17 mouse cellular contexts compared by ENCODE assay signal in genomic region chr19:17354362-17354761, GRCm38 (mm10). TPM values are rescaled to one million over a fixed set of nuclear protein-coding genes. Genes with fewer than 3 reads are reported as not detected.
DNase-seq lines count a peak whose midpoint lies in the region; ATAC-seq lines count a peak whose summit lies in the region.
"Had no signal": no experiment of that assay in that cellular context is flagged by ENCODE, and none has a peak within 500 bp of the region (broad histone marks: within the 10 kb centered on the region; RNA-seq: fewer than 3 reads in every experiment).

No protein-coding gene starts in this region.

- DNase-seq in heart, postnatal 4 days, result no peak
- DNase-seq in lung, postnatal 25 days (ENCODE audit: low spot score), result no peak
- DNase-seq in liver, result peak; percentile 63
- no peak for DNase-seq in cerebellum, postnatal 25 days
- DNase-seq: adrenal gland, postnatal 25 days; right cerebral cortex, postnatal 25 days; thymus, adult 2 months had no signal

- no peaks in the 10 kb centered on the region for H3K9me3 ChIP-seq in heart, embryonic 12.5 days (replicated peaks)
- no peaks in the 10 kb centered on the region for H3K9me3 ChIP-seq in lung, embryonic 15.5 days
- H3K9me3 ChIP-seq in stomach, embryonic 16.5 days (replicated peaks; ENCODE audit: control insufficient read depth, low read length), result no peaks in the 10 kb centered on the region
- no peaks in the 10 kb centered on the region for H3K9me3 ChIP-seq in intestine, embryonic 16.5 days (ENCODE audit: control insufficient read depth, low read length)
- H3K9me3 ChIP-seq: forebrain, embryonic 13.5 days; hindbrain, embryonic 12.5 days; midbrain, embryonic 10.5 days had no signal

- H3K4me2 ChIP-seq in heart, embryonic 12.5 days, result peak overlapping the region; percentile 92
- peak overlapping the region; percentile 90; the same call in 1 of the 2 replicates for H3K4me2 ChIP-seq in lung, embryonic 15.5 days
- peak overlapping the region; percentile 96 for H3K4me2 ChIP-seq in stomach, embryonic 16.5 days (ENCODE audit: low read depth, low read length)
- no peak overlapping the region for H3K4me2 ChIP-seq in intestine, embryonic 16.5 days (ENCODE audit: low read depth, low read length)
- H3K4me2 ChIP-seq: forebrain, embryonic 13.5 days had no signal

- no peak overlapping the region for H3K9ac ChIP-seq in heart, embryonic 12.5 days
- H3K9ac ChIP-seq in lung, embryonic 15.5 days, result no peak overlapping the region
- no peak overlapping the region for H3K9ac ChIP-seq in stomach, embryonic 16.5 days (ENCODE audit: low read length)
- H3K9ac ChIP-seq in intestine, embryonic 16.5 days (ENCODE audit: low read depth, low read length), result no peak overlapping the region
- H3K9ac ChIP-seq: forebrain, embryonic 13.5 days; hindbrain, embryonic 12.5 days had no signal

- WGBS in heart, embryonic 12.5 days, result 54% methylated on average over 4 of the region's 4 CpGs
- WGBS in lung, embryonic 15.5 days, result 65% methylated on average over 4 of the region's 4 CpGs
- 63% methylated on average over 4 of the region's 4 CpGs for WGBS in stomach, embryonic 16.5 days
- WGBS in intestine, embryonic 16.5 days, result 67% methylated on average over 4 of the region's 4 CpGs

- peak overlapping the region; percentile 70 for H3K4me3 ChIP-seq in heart, embryonic 12.5 days
- no peak overlapping the region for H3K4me3 ChIP-seq in lung, embryonic 15.5 days
- H3K4me3 ChIP-seq in stomach, embryonic 16.5 days (replicated peaks; ENCODE audit: low read length), result no peak overlapping the region
- H3K4me3 ChIP-seq in intestine, embryonic 16.5 days (ENCODE audit: low read length), result no peak overlapping the region
- H3K4me3 ChIP-seq: forebrain, embryonic 13.5 days; hindbrain, embryonic 12.5 days; midbrain, embryonic 10.5 days; myocyte had no signal

- 0 out of 2 replicates have a peak, but pooled peaks have one; percentile 27 for ATAC-seq in heart, embryonic 12.5 days (ENCODE audit: insufficient number of reproducible peaks, low FRiP score)
- no peak for ATAC-seq in lung, embryonic 15.5 days (ENCODE audit: borderline replicate concordance, extremely low read depth, low FRiP score, low TSS enrichment)
- no peak for ATAC-seq in stomach, embryonic 16.5 days (ENCODE audit: insufficient read depth, low FRiP score)
- no peak for ATAC-seq in intestine, embryonic 16.5 days
- ATAC-seq: forebrain, embryonic 13.5 days; intestine, postnatal 0 days had no signal

- H3K27me3 ChIP-seq in heart, embryonic 12.5 days (replicated peaks), result peaks cover 9% of the 10 kb centered on the region; the same call in 1 of the 2 replicates
- no peaks in the 10 kb centered on the region for H3K27me3 ChIP-seq in lung, embryonic 15.5 days
- H3K27me3 ChIP-seq in stomach, embryonic 16.5 days (ENCODE audit: control insufficient read depth, insufficient read depth, low read length), result peaks cover 4% of the 10 kb centered on the region; the same call in 1 of the 2 replicates
- no peaks in the 10 kb centered on the region; the same call in 1 of the 2 replicates for H3K27me3 ChIP-seq in intestine, embryonic 16.5 days (replicated peaks; ENCODE audit: control insufficient read depth, insufficient read depth, low read length)

- H3K27ac ChIP-seq in heart, embryonic 12.5 days (ENCODE audit: poor library complexity, severe bottlenecking), result peak overlapping the region; percentile 53; the same call in 1 of the 2 replicates
- H3K27ac ChIP-seq in lung, embryonic 15.5 days, result no peak overlapping the region
- H3K27ac ChIP-seq in stomach, embryonic 16.5 days (ENCODE audit: low read length), result no peak overlapping the region
- no peak overlapping the region for H3K27ac ChIP-seq in intestine, embryonic 16.5 days (ENCODE audit: low read length)
- H3K27ac ChIP-seq: forebrain, embryonic 13.5 days; hindbrain, embryonic 12.5 days; midbrain, embryonic 10.5 days had no signal

- peaks cover 25% of the 10 kb centered on the region for H3K4me1 ChIP-seq in heart, embryonic 12.5 days (replicated peaks)
- H3K4me1 ChIP-seq in lung, embryonic 15.5 days, result peaks cover 8% of the 10 kb centered on the region; the same call in 1 of the 2 replicates
- H3K4me1 ChIP-seq in stomach, embryonic 16.5 days (ENCODE audit: control insufficient read depth, insufficient read depth, low read length), result peaks cover 8% of the 10 kb centered on the region
- no peaks in the 10 kb centered on the region for H3K4me1 ChIP-seq in intestine, embryonic 16.5 days (ENCODE audit: control insufficient read depth, insufficient read depth, low read length)

- no peaks in the 10 kb centered on the region for H3K36me3 ChIP-seq in heart, embryonic 12.5 days
- no peaks in the 10 kb centered on the region for H3K36me3 ChIP-seq in lung, embryonic 15.5 days
- no peaks in the 10 kb centered on the region for H3K36me3 ChIP-seq in stomach, embryonic 16.5 days (ENCODE audit: control insufficient read depth, insufficient read depth, low read length)
- no peaks in the 10 kb centered on the region for H3K36me3 ChIP-seq in intestine, embryonic 16.5 days (ENCODE audit: control insufficient read depth, insufficient read depth, low read length)
- H3K36me3 ChIP-seq: hindbrain, embryonic 12.5 days; midbrain, embryonic 10.5 days had no signal

RNA-seq across cellular contexts. Expression of gene Gcnt1, which starts 18.3 kb away (rescaled TPM):
- polyA plus RNA-seq in heart, embryonic 12.5 days (2016; fragmentation: Nextera tagmentation; extraction: Ambion mirVana), result 12.7 and 13.2 TPM in 2 replicates
- 10 to 100 TPM; 10.2 to 10.8 TPM for total RNA-seq in heart, postnatal 4 days (2021)
- polyA plus RNA-seq in lung, embryonic 15.5 days (2015; fragmentation: Nextera tagmentation; extraction: Ambion mirVana), result 3.8 and 3.9 TPM in 2 replicates
- polyA plus RNA-seq in stomach, embryonic 16.5 days (2015; fragmentation: Nextera tagmentation; extraction: Ambion mirVana), result 7.8 and 8.1 TPM in 2 replicates
- polyA plus RNA-seq in intestine, embryonic 16.5 days (2015; fragmentation: Nextera tagmentation; extraction: Ambion mirVana), result 3.5 and 3.8 TPM in 2 replicates
- total RNA-seq: MEL had no signal

RNA-seq across cellular contexts. Expression of gene Rfk, which starts 39.5 kb away (rescaled TPM):
- 76.1 and 85.8 TPM in 2 replicates for polyA plus RNA-seq in heart, embryonic 12.5 days (2016; fragmentation: Nextera tagmentation; extraction: Ambion mirVana)
- 10 to 100 TPM; 48.3 to 57.7 TPM for total RNA-seq in heart, postnatal 4 days (2021)
- polyA plus RNA-seq in lung, embryonic 15.5 days (2015; fragmentation: Nextera tagmentation; extraction: Ambion mirVana), result 74.8 and 75.4 TPM in 2 replicates
- polyA plus RNA-seq in stomach, embryonic 16.5 days (2015; fragmentation: Nextera tagmentation; extraction: Ambion mirVana), result 64.5 and 65.4 TPM in 2 replicates
- polyA plus RNA-seq in intestine, embryonic 16.5 days (2015; fragmentation: Nextera tagmentation; extraction: Ambion mirVana), result 118 and 135 TPM in 2 replicates
